Mouse (Mus musculus): ENCODE results near the gene Smarca4.

Gene Smarca4

DNA sequence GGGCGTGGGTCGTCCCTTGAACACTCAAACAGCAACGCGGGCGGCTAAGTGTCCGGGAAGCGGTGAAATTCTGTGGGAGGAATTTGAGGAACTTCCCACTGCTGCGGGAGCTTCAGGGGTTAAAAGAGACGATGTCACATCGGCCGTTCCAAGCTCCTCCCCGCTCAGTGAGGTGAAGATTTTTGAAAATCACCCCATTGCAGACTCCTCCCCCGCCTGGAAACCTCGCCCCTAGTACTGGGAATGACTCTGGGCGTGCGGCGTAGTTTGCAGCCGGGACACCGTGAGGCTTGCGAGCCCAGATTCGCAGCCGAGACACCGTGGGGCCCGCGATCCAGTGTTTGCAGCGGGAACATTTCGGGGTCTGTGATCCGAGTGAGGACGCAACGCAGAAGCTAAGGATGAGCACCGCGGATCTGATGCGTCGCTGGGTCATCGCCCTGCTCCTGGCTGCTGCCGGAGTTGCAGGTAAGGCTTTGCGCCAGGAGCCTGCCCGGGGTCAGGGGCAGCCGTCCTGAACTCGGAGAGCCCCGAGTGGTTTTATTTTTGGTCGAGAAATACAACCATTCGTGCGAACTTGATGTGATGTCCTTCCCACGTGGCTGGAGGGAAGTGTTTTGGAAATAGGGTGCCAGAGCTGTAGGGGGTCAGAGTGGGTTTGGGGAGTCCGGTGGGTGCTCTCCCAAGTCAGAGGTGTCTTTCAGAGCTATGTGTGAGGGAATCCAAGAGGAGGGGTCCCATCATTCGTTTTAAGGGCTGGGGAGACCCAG lies 107.6 kb downstream of the Smarca4 start, which contains the start of gene Ldlr:
Ldlr (plus strand) TSS at position 107 of the 770 bp plus-strand sequence.
- peak; percentile 60 for DNase-seq (ENCODE audit: low spot score)

DNA sequence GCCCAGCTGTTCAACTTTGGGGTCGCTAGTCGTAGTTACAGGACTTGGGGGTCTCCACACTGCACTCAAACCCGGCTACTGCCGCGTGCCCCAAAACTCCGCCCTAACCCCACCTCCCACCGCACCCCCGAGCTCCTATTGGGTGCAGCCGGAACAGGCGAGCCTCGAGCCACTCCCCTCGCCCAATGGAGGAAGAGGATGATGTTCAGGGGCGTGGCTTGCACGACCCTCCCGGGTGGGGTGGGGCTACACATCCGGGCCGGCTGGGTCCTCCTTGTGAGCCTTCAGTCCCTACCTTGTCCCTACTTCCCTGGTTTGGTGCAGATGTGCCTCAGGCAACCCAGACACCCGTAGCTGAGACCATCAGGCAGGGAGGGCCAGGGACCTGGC lies 108.2 kb downstream of the Smarca4 start:
- DNase-seq (ENCODE audit: low spot score): peak; percentile 88

DNA sequence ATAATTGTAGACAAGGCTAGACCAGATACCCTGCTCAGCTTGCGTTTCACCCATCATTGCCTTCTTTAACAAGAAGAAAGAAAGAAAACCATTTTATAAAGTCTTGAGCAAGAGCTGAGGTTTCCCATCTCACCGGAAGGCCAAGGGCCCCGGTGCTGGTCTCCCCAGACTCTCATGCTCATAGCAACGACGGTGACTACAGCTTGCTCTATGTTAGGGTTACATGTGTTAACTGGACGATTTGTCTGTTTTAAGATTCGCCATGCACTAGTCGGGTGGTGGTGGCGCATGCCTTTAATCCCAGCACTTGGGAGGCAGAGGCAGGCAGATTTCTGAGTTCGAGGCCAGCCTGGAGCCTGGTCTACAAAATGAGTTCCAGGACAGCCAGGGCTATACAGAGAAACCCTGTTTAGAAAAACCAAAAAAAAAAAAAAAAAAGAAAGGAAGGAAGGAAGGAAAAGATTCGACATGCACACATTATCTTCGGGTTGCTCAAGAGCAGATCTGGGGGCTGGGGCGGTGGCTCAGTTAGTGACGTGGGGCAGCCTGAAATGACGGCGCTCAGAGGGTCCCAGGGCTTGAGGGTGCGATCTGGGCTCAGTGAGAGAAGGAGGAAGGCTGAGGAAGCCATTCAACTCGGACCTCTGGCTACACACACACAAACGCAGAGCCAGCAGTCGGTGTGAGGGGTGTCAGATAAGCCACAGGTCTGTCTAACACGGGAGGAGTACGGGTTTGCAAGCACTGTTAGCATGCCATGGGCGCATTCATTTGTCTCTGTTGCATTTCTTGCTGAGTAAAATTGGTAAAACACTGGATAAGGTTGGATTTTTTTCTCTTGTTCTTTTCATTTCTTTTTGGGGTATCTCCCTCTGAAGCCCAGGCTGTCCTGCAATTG lies 109.5 kb downstream of the Smarca4 start:
- no peak for DNase-seq (ENCODE audit: low spot score)

DNA sequence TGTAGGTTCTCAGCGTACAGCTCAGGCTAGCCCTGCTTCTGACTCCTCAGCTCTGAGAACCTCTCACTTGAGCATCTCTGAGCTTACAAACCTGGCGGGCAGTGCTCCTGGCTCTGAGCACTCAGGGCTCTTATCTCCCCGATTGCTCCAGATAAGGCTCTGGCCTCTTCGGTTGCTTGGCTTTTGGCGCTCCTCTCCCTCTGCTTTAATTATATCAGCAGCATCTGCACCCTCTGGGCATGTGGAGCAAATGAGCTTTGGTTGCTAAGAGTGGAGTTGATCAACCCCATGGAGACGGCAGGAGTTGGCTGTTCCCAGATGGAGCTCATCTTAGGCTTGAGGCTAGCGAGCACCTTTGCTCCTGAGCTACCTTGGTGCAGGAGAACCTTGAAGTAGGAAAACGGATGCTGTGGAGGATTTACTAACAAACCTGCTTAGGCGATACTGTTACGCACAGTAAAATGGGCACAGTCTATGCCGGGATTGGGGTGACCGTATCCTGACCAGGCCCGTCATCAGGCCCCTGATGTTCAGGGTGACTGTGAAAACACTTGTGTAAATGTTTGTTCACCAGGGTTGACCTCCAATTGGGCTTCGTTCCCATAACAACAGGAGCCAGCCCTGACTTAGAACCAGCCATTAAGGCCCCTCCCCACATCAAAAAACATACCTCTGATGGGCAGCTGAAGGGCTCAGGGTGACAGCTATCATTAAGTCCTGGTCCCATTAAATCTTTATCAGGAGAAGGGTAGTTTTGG lies 110.4 kb downstream of the Smarca4 start:
- DNase-seq (ENCODE audit: low spot score): no peak

DNA sequence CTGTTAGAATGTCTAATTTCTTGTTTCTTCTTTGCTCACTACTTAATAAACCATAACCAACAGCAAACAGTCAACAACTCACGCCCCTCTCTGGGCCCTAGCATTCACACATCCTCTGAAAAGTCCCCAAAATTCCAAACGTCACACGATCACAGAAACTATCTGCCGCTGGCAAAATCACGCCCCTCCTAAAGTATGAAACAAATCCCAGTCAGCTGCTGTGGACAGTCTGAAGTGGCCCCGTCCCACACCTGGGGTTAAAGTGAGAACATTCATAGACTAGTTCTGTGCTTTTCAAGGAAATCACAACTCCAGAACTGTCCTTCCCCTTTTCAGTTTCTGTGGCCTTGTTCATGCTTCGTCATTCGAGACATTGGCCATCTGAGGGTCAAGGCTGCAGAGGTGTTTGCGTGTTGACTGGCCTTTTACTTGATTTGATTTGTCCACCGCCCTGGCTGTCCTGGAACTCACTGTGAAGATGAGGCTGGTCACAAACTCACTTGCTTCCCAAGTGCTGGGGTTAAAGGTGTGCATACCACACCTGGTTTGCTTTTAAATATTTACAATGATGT lies 112.4 kb downstream of the Smarca4 start:
- no peak for DNase-seq (ENCODE audit: low spot score)

DNA sequence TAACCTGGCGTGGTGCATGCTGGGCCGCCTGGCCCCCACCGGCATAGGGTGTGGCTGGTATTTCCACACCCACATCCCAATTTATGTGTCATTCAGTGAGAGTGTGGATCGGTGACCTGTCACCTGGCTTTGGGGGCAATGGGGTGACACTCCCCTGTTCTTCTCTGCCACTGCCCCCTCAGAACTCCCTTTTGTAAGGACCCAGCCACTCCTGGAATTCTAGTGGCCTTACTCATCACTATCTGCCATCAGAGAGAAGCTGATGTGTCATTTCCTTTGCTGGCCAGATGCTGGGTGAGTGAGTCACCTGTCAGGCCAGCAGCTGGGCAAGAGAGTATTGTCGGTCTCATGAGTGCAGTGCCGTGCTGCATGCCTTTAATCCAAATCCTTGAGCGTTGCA lies 113.3 kb downstream of the Smarca4 start:
- no peak for DNase-seq (ENCODE audit: low spot score)

DNA sequence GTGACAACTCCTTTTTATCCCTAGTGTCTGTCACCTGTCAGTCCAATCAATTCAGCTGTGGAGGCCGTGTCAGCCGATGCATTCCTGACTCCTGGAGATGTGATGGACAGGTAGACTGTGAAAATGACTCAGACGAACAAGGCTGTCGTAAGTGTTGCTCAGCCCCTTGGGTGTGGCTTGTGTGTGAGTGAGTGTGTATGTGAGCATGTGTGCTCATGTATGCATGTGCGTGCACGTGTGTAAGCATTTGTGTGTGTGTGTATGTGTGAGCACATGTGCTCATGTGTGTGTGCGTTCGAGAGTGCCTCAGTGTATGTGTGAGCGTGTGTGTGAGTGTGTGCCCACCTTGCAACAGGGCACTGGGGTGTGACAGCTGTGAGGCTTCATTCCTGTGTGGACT lies 116.3 kb downstream of the Smarca4 start:
- no peak for DNase-seq (ENCODE audit: low spot score)

DNA sequence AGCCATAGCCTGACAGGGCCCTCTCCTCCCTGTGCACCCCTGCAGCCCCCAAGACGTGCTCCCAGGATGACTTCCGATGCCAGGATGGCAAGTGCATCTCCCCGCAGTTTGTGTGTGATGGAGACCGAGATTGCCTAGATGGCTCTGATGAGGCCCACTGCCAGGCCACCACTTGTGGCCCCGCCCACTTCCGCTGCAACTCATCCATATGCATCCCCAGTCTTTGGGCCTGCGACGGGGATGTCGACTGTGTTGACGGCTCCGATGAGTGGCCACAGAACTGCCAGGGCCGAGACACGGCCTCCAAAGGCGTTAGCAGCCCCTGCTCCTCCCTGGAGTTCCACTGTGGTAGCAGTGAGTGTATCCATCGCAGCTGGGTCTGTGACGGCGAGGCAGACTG lies 117.5 kb downstream of the Smarca4 start:
- no peak for DNase-seq (ENCODE audit: low spot score)

DNA sequence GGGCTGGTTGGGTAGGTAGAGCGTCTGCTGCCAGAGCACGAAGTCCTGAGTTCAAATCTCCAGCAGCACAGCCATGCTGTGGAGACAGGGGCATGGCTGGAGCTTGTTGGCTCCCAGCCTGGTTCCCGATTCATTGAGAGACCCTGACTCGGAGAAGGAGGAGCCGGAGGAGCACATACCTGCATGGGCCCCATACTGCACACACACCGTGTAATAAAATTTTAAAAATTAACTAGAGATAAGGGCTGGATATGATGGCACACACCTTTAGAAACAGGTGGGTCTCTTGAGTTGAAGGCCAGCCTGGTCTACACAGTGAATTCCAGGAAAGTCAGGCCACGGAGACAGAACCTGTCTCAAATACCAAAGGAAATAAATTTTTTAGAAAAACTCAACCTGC lies 118.0 kb downstream of the Smarca4 start:
- DNase-seq (ENCODE audit: low spot score): no peak

DNA sequence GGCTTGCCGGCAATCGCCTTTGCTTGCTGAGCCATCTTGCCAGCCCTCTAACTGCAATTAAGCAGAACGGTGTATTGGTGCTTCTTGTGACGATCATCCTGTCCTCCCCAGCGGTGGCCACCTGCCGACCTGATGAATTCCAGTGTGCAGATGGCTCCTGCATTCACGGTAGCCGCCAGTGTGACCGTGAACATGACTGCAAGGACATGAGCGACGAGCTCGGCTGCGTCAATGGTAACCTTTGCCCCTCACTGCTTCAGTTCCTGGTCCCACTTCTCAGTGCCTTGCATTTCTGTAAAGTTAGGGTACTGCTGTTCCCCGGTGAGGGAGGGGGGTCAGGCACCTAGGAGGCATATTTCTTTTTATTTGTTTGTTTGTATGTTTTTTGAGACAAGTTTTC lies 119.2 kb downstream of the Smarca4 start:
- no peak for DNase-seq (ENCODE audit: low spot score)

DNA sequence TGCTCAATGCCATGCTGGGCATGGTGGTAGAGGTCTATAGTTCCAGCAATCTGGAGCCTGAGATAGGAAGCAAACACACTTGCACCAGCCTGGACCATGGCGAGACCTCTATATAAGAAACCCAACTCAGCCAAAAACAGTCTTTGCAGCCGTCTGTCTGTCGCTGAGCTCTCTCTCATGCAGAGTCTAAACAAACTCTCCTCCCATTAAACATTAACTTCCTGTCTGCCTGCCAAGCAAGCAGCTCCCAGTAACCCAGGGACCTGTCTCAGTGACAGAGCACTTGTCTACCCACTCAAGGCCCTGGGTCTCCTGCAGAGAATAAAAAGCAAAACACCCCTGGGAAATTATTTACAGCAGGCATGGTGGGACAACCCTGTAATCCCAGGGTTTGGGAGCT lies 120.6 kb downstream of the Smarca4 start:
- DNase-seq (ENCODE audit: low spot score): no peak

DNA sequence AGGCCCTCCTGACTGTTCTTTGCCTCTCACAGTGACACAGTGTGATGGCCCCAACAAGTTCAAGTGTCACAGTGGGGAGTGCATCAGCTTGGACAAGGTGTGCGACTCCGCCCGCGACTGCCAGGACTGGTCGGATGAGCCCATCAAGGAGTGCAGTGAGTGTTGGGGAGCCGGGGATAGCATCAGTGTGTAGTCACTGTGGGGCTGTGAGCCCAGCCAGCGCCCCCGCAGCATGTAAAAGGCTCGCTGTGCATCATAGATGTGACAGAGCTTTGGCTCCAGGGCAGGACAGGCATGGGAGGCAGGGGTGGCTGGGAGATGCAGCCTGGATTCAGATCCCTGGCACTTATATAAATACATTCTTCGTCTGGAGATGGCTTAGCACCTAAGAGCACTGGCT lies 121.2 kb downstream of the Smarca4 start:
- no peak for DNase-seq (ENCODE audit: low spot score)

DNA sequence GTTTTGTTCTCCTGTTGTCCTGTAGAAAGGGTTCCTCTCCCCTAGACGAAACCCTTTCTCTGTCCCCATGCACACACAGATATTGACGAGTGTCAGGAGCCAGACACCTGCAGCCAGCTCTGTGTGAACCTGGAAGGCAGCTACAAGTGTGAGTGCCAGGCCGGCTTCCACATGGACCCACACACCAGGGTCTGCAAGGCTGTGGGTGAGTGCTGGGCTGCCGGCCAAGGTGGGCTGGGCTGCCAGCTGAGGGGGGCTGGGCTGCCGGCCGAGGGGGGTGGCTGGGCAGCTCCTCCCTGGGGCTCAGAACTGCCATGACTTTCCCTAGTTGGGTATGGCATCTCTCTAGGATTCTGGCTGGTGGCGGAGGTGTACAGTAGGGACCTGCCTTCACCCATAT lies 122.8 kb downstream of the Smarca4 start:
- no peak for DNase-seq (ENCODE audit: low spot score)

DNA sequence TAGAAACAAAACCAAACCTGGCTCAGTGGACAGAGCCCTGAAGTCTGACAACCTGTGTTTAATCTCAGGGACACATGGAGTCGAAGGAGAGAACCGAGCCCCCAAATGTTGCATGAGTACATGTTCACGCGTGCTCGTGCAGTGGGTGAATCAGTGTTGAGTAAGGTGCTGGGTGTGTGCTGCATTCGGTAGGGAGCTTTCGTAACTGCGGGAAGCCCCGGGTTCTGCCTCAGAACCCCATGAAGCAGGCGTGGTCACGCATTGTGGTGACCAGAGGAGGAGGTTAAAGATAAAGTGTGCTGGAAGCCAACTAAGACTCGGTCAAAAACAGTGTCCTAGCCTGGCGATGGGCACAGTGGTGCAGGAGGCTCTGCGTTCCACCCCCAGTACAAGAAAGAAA lies 124.5 kb downstream of the Smarca4 start:
- DNase-seq (ENCODE audit: low spot score): no peak

DNA sequence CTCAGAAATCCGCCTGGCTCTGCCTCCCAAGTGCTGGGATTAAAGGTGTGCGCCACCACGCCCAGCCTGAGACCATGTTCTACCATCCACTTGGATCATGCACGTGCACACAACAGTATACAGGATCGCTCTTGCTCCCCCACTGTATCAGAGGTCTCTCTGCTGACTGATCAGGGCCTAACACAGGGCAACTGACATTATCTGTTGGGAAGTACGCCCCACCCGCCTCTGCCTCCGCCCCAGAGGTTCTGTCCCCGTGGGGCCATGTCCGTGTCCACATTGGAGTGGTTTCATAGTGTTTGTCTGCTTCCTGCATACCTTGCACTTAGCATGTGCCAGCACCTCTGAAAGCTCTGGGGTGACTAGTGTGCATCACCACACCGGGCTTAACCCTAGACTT lies 125.5 kb downstream of the Smarca4 start:
- no peak for DNase-seq (ENCODE audit: low spot score)

DNA sequence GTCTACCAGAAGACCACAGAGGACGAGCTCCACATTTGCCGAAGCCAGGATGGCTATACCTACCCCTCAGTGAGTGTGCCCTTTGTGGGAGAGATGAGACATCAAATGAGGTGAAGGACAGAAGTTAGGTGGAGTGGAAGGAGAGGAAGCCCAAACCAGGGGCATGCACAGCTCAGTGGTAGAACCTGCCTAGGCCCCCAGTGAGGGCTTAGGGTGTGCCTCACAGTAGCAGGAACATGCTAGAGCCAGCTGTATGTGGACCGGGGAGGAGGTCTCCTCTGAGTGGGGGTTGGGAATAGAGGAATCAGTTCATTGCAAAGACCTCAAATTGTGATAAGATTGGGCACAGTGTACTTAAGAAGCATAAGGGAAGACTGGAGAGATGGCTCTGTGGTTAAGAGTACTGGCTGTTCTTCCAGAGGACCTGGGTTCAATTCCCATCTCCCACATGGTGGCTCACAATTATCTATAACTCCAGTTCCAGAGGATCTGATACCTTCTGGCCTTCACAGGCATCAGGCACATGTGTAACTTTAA lies 131.3 kb downstream of the Smarca4 start:
- DNase-seq (ENCODE audit: low spot score): no peak

DNA sequence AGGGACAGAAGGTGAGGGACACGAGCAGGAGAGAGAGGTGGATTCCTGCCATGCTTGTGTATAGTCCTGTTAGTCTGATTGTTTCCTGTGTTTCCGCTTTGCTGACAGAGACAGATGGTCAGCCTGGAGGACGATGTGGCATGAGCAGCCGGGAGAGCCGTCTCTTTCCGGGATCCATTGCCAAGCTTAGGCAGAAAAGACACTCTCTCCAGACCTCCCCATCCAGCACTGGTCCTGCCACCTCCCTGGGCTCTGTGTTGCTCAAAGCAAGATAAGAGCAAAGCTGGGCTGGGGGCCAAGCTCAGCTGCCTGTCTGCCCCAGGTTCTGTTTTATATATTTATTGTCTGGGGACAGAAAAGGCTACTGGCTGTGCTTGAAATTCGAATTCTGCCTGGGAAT lies 132.1 kb downstream of the Smarca4 start:
- DNase-seq (ENCODE audit: low spot score): no peak

DNA sequence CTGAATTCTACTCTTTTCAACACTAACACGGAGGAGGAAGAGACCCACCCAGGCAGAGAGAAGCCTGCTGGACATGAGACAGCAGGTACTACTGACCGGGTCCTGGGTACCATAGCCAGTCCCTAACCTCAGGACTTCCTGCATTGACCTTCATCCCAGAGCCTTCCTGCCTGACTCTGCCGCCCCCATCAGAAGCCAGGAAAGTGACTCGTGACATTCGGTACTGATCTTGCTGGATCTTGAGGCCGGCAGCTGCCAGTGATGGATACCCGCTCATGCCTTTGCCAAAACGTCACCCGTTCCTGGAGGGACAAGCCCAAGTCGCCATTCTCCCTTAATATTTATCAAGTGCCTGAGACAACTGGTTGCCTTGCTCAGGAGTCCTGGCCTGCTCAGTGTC lies 132.5 kb downstream of the Smarca4 start:
- no peak for DNase-seq (ENCODE audit: low spot score)

DNA sequence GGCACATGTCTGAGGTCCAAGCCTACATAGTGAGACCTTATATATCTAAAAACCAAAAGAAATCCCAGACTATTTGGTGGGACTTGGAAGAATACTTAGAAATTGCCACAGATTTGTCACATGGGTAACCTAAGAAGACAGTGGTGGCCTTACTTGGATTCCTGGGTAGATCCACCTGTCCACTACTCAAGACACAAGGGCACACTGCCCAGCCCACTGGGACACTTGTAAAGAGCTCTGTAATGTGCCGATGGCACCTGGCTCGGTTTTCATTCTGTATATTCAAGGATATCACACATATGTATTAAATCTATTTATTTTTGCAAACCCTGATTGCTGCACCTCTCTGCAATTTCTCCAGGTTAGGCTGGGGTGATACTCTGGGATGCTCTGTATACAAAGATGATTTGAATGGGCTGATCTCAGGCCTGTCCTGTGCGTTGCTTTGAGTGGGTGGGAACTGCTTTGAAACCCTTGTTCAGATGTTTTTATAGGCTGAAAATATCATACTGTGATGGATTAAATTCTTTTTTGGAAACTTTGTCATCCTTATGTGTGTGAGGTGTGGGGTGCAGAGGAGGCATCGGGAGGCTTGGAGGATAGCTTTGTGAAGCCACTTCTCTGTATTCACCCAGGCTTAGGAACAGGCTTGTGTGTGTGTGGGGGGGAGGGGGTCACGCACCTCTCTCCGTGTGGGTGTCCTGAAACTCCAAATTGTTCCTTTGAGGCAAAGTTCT lies 133.6 kb downstream of the Smarca4 start:
- DNase-seq (ENCODE audit: low spot score): no peak

DNA sequence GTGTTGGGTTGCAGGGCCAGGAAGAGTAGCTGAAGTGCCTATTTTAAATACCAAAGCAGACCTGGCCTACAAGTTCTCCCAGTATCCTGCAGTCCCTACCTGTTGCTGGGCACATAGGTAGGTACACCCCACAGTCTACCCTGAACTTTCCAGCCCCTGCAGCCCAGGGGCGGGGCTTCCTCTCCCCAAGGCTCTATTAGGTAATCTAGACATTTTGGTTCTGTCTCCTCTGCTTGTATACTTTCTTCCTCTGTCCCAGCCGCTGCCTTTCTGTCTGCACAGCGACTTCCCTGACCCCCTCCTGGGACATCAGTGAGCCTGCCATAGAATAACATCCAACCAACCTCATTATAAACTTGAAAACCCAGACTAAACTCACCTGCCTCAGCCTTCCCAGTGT lies 134.4 kb downstream of the Smarca4 start:
- DNase-seq (ENCODE audit: low spot score): no peak

DNA sequence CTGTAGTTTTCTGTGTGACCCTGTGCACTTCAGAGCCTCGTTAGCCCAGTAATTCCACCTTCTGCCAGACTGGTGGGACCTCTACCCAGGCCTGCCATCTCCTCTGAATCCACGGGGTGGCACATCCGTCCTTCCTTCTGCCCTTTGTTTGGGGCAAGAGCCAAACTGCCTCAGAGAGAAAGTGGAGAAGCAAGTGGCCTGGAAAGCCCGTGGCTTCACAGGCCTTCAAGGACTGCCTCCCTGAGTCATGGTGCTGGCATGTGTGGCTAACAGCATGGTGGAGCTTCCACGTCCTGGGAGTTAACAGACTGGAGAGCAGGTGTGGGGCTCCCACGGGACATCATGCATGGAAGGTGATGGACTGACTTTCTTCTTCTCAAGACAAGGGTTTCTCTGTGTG lies 135.4 kb downstream of the Smarca4 start:
- DNase-seq (ENCODE audit: low spot score): no peak
